Mouse (Mus musculus) heart, postnatal 36 days (tissue): ENCODE measurements around the gene Grrp1. TPM values are rescaled to one million over a fixed set of nuclear protein-coding genes. Genes with fewer than 3 reads are reported as not detected.
A peak's percentile ranks its signal among the peaks of the same experiment; 100 is the strongest.

ENCODE experiments used
- DNase-seq, 2 experiments: peaks; one replicate each; pipeline ENCODE4 v3.0.0; 2021 to 2022
- intact Hi-C: fragments of 180-260 bp; cut with DNase I; formaldehyde crosslinking; loops from one replicate; pipeline ENCODE4 v1.15.1; 2025
- total RNA-seq, 2 experiments: library from RNA; stranded (reverse); gene quantifications; 2 replicates each; pipeline ENCODE4 v1.2.3; 2021

Grrp1 gene
- total RNA-seq, 2 experiments from 2014 or later, result 6.1 to 9.5 TPM

- peak; percentile 84 to 86 for DNase-seq
- intact Hi-C loops, result loop anchor here (2.0 to 10.0 kb wide), 2 partner anchors 19 to 225 kb away; no protein-coding TSS in a partner anchor
These were observed 4.3 kb downstream of the Grrp1 start for GRCm38 (mm10) chr4:134249651-134250050.

GRCm38 (mm10) chr4:134246719-134247258, 7.1 kb downstream of the Grrp1 start, which contains the start of gene Gm30191:
Gene Gm30191, plus strand, starts transcription at chr4:134246935.
- DNase-seq, result no peak
- intact Hi-C loops, result loop anchor here (1.0 to 10.0 kb wide), 2 partner anchors 42 to 228 kb away; no protein-coding TSS in a partner anchor

- intact Hi-C loops, result loop anchor here (10.0 kb wide), 1 partner anchor 229 kb away; no protein-coding TSS in a partner anchor
- DNase-seq, result no peak
These were observed 7.7 kb downstream of the Grrp1 start for GRCm38 (mm10) chr4:134246256-134246655.

- intact Hi-C loops, result loop anchor here (1.0 to 10.0 kb wide), 2 partner anchors 58 to 230 kb away; partner anchors contain the start of gene Cep85
These were observed 8.6 kb downstream of the Grrp1 start, which contains the start of gene Zfp593 for GRCm38 (mm10) chr4:134245148-134245843. Gene Zfp593, minus strand, starts transcription at chr4:134245592.

GRCm38 (mm10) chr4:134243516-134244250, 10.2 kb downstream of the Grrp1 start, which contains the start of gene E130218I03Rik:
Gene E130218I03Rik, plus strand, starts transcription at chr4:134243662.
- intact Hi-C loops, result loop anchor here (10.0 kb wide), 1 partner anchor 231 kb away; no protein-coding TSS in a partner anchor
- DNase-seq, result no peak

More at GRCm38 (mm10) chr4:134245148-134245843, 8.6 kb downstream of the Grrp1 start, which contains the start of gene Zfp593:
- peak; percentile 97 for DNase-seq

GRCm38 (mm10) chr4:134238686-134239085, 15.2 kb downstream of the Grrp1 start:
- intact Hi-C loops, result no loop called here

GRCm38 (mm10) chr4:134238279-134238651, 15.6 kb downstream of the Grrp1 start, which contains the start of gene Cnksr1:
Gene Cnksr1, minus strand, starts transcription at chr4:134238399.
- intact Hi-C loops, result no loop called here
- DNase-seq, result peak; percentile 68 to 72

More at GRCm38 (mm10) chr4:134238686-134239085, 15.2 kb downstream of the Grrp1 start:
- DNase-seq, result no peak

GRCm38 (mm10) chr4:134237582-134238278, 16.2 kb downstream of the Grrp1 start:
- intact Hi-C loops, result no loop called here
- DNase-seq, result no peak

- peak in 1 of 2 experiments; percentile 49 for DNase-seq
- intact Hi-C loops, result no loop called here
These were observed 19.0 kb downstream of the Grrp1 start for GRCm38 (mm10) chr4:134234876-134235275.

GRCm38 (mm10) chr4:134230431-134230830, 23.5 kb downstream of the Grrp1 start:
- intact Hi-C loops, result no loop called here
- DNase-seq, result no peak

- intact Hi-C loops, result no loop called here
These were observed 26.7 kb downstream of the Grrp1 start, which contains the start of gene Catsper4 for GRCm38 (mm10) chr4:134227194-134227593. Gene Catsper4, minus strand, starts transcription at chr4:134227383.

GRCm38 (mm10) chr4:134222793-134223600, 30.9 kb downstream of the Grrp1 start:
- DNase-seq, result no peak
- intact Hi-C loops, result no loop called here

More at GRCm38 (mm10) chr4:134227194-134227593, 26.7 kb downstream of the Grrp1 start, which contains the start of gene Catsper4:
- DNase-seq, result no peak

GRCm38 (mm10) chr4:134206488-134207053, 47.3 kb downstream of the Grrp1 start:
- DNase-seq, result no peak
- intact Hi-C loops, result no loop called here

GRCm38 (mm10) chr4:134203340-134203896, 50.5 kb downstream of the Grrp1 start:
- intact Hi-C loops, result no loop called here
- no peak for DNase-seq

- no peak for DNase-seq
These were observed 51.0 kb downstream of the Grrp1 start, which contains the start of gene Gm7534 for GRCm38 (mm10) chr4:134202904-134203303. Gene Gm7534, minus strand, starts transcription at chr4:134203004.

More at GRCm38 (mm10) chr4:134202904-134203303, 51.0 kb downstream of the Grrp1 start, which contains the start of gene Gm7534:
- intact Hi-C loops, result no loop called here
